Mouse (Mus musculus) A20 (cell line): Measurements from ENCODE around the gene Svs1.
A peak's percentile ranks its signal among the peaks of the same experiment; 100 is the strongest.
"Not testable (repeated sequence)": the region's sequence is repeated elsewhere in the genome, so short reads cannot be mapped to it uniquely, and the experiment has no call there.

Experiments
- DNase-seq: peaks from one replicate; pipeline ENCODE4 v3.0.0-alpha.2; 2011; ENCODE audit warnings: low read depth, low spot score

The Svs1 gene

GRCm38 (mm10) chr6:48986444-48986990, at the start of gene Svs1:
Gene Svs1, plus strand, starts transcription at chr6:48986861.
- DNase-seq: no peak

GRCm38 (mm10) chr6:48949596-48949995, 37.1 kb upstream of the Svs1 start:
- no peak for DNase-seq

GRCm38 (mm10) chr6:48950676-48951075, 36.0 kb upstream of the Svs1 start:
- no peak for DNase-seq

- no peak for DNase-seq
Measured at GRCm38 (mm10) chr6:48951630-48952029, 35.0 kb upstream of the Svs1 start.

- no peak for DNase-seq
Measured at GRCm38 (mm10) chr6:48953220-48953619, 33.4 kb upstream of the Svs1 start.

- DNase-seq: no peak
Measured at GRCm38 (mm10) chr6:48954211-48954610, 32.5 kb upstream of the Svs1 start.

GRCm38 (mm10) chr6:48954946-48955345, 31.7 kb upstream of the Svs1 start:
- peak; percentile 54 for DNase-seq

- DNase-seq: no peak
Measured at GRCm38 (mm10) chr6:48956785-48957184, 29.9 kb upstream of the Svs1 start.

GRCm38 (mm10) chr6:48958053-48958452, 28.6 kb upstream of the Svs1 start:
- DNase-seq: peak; percentile 17

GRCm38 (mm10) chr6:48959151-48959550, 27.5 kb upstream of the Svs1 start:
- peak; percentile 58 for DNase-seq

- not testable (repeated sequence) for DNase-seq
Measured at GRCm38 (mm10) chr6:48966696-48967095, 20.0 kb upstream of the Svs1 start.

GRCm38 (mm10) chr6:48967868-48968267, 18.8 kb upstream of the Svs1 start:
- DNase-seq: no peak

- DNase-seq: no peak
Measured at GRCm38 (mm10) chr6:48974663-48975062, 12.0 kb upstream of the Svs1 start, which contains the start of gene Doxl2. Gene Doxl2, plus strand, starts transcription at chr6:48974963.

- DNase-seq: no peak
Measured at GRCm38 (mm10) chr6:48979616-48980015, 7.0 kb upstream of the Svs1 start.

- no peak for DNase-seq
Measured at GRCm38 (mm10) chr6:48982305-48982704, 4.4 kb upstream of the Svs1 start.

- DNase-seq: no peak
Measured at GRCm38 (mm10) chr6:48989971-48990370, 3.3 kb downstream of the Svs1 start.

GRCm38 (mm10) chr6:48991991-48992390, 5.3 kb downstream of the Svs1 start:
- no peak for DNase-seq

- no peak for DNase-seq
Measured at GRCm38 (mm10) chr6:48998186-48998585, 11.5 kb downstream of the Svs1 start.

GRCm38 (mm10) chr6:48998796-48999195, 12.1 kb downstream of the Svs1 start:
- DNase-seq: no peak

- no peak for DNase-seq
Measured at GRCm38 (mm10) chr6:49003381-49003780, 16.7 kb downstream of the Svs1 start.

GRCm38 (mm10) chr6:49007981-49008380, 21.3 kb downstream of the Svs1 start:
- DNase-seq: peak; percentile 68

- DNase-seq: no peak
Measured at GRCm38 (mm10) chr6:49008420-49009160, 21.9 kb downstream of the Svs1 start.

- no peak for DNase-seq
Measured at GRCm38 (mm10) chr6:49009161-49009555, 22.5 kb downstream of the Svs1 start.
